Mouse (Mus musculus) testis, adult 2 months (tissue): ENCODE measurements around the gene Fam227a. TPM values are rescaled to one million over a fixed set of nuclear protein-coding genes. Genes with fewer than 3 reads are reported as not detected.

Experiments used
- H3K27ac ChIP-seq: fragments of 200-500 bp; 2 replicates; pipeline ENCODE4 v1.5.1; 2012; ENCODE audit warnings: low read depth, low read length; ENCODE audit not compliant: control insufficient read depth, insufficient read depth
- H3K27me3 ChIP-seq: fragments of 200-500 bp; 2 replicates; pipeline ENCODE4 v1.6.1; 2012; ENCODE audit warnings: mild to moderate bottlenecking, low read length, moderate library complexity; ENCODE audit not compliant: control insufficient read depth, insufficient read depth
- H3K36me3 ChIP-seq: fragments of 200-500 bp; 2 replicates; pipeline ENCODE4 v1.6.1; 2012; ENCODE audit warnings: mild to moderate bottlenecking, low read length; ENCODE audit not compliant: control insufficient read depth, insufficient read depth
- H3K4me1 ChIP-seq: fragments of 200-500 bp; 2 replicates; pipeline ENCODE4 v1.6.1; 2012; ENCODE audit warnings: low read length; ENCODE audit not compliant: control insufficient read depth, insufficient read depth
- H3K4me3 ChIP-seq: fragments of 200-500 bp; 2 replicates; pipeline ENCODE4 v1.5.1; 2012; ENCODE audit warnings: low read depth, mild to moderate bottlenecking, low read length, moderate library complexity, mixed read lengths; ENCODE audit not compliant: control insufficient read depth
- CTCF ChIP-seq: fragments of 200-500 bp; IDR thresholded peaks from 2 replicates; pipeline ENCODE4 v1.5.1; 2012; ENCODE audit warnings: low read depth, mild to moderate bottlenecking, inconsistent platforms, low read length, moderate library complexity; ENCODE audit not compliant: control insufficient read depth, insufficient read depth, insufficient replicate concordance
- POLR2A ChIP-seq: fragments of 200-500 bp; IDR thresholded peaks from 2 replicates; pipeline ENCODE4 v1.6.1; 2012; ENCODE audit warnings: low read depth, mild to moderate bottlenecking, inconsistent platforms, low read length, moderate library complexity; ENCODE audit not compliant: control insufficient read depth
- polyA plus RNA-seq: library from polyadenylated mRNA; depleted of rRNA; stranded (reverse); fragments of >200 nt; gene quantifications from 2 replicates; pipeline ENCODE4 v1.2.3, GENCODE M21; 2012; rRNA removed

Gene Fam227a
- polyA plus RNA-seq, 1 experiment, result 20.0 TPM

DNA sequence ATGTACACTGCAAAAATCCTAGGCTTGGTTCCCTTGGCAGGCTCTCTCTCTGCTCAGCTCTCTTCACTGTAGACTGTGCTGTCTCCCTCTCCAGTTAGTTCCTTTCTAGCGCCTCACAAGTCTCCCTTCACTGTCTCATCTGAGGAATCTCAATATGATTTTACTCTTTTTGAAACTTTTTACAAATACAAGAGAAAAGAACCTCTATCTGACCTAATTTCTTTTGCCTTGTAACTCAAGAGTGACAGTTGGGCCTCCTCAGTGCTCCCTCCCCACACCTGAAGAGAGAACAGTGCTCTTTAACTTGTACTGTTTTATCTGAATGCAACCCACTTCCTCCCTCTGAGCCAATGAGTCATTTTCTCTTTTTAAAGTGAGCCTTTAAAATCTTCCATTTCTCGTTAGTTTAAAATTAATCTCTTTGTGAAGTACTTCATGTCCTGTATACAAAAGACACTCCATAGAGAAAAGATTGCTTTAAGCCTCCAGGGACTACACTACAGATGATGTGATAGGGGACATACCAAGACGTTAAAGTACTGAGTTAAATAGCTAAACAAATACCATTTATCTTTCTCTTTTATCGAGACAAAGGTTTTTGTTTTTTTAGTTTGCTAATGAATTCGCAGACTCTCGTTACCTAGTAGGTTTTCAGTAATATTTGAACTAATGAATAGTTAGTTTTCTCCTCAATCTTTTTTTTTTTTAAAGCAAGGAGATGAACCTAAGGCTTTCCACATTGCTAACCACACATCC lies 80.9 kb downstream of the Fam227a start:
- H3K36me3 ChIP-seq, result no peaks in the 10 kb centered on the region
- H3K4me1 ChIP-seq, result no peaks in the 10 kb centered on the region
- H3K27me3 ChIP-seq, result no peaks in the 10 kb centered on the region
- TF ChIP-seq POLR2A (no peak), CTCF (no peak)
- no peak overlapping the region for H3K27ac ChIP-seq
- H3K4me3 ChIP-seq, result no peak overlapping the region

DNA sequence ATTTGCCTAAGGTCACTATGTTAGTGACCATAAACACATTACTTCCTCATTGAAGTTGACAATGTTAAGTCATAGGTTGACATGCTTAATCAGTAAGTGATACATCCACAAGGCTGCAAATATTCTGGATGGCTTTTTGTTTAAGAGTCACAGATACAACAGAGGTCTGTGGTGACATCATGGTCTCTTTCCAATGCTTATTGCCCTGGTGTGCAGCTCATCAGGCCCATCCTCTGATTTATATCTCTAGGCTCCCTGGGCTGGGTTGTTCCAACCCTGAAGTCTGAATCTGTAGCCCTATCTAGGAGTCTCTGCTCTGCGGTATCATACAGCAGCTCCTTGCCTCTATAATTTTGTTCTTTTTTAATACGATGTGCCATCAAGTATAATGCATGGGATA lies 81.8 kb downstream of the Fam227a start:
- H3K36me3 ChIP-seq, result no peaks in the 10 kb centered on the region
- H3K27me3 ChIP-seq, result no peaks in the 10 kb centered on the region
- no peaks in the 10 kb centered on the region for H3K4me1 ChIP-seq
- H3K4me3 ChIP-seq, result no peak overlapping the region
- no peak for TF ChIP-seq CTCF
- TF ChIP-seq POLR2A, result no peak
- H3K27ac ChIP-seq, result no peak overlapping the region

DNA sequence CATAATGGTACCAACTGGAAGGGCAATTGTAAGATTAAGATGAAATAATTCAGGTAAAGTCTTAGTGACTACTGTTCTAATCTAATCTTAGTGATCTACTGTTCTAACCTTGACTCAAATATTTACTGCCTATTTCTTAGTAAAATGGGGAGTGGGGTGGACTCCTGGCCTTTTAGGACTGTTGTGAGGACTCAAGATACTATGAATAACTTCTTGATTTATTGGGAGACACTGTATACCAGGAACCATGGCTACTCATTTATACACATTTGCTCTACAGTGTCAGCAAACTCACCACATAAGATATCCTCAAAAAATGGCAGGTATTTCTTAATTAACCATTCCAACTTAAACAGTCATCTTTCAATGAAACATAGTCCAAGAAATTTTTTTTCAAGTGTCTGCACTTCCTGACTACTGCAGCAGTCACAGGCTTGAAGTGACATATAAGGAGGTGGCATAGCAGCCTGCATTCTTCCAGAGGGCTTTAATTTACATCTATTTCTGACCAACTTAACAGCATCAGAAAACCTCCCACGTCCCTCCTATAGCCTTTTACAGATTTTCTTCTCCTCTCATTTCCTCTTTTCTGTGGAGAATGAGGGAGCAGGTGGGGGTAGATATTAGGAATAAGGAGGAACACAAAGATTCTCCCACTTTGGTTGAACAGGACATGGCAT lies 83.1 kb downstream of the Fam227a start:
- Histone ChIP-seq H3K27ac (no peak overlapping the region), H3K4me3 (no peak overlapping the region), H3K4me1 (no peaks in the 10 kb centered on the region), H3K36me3 (no peaks in the 10 kb centered on the region), H3K27me3 (no peaks in the 10 kb centered on the region)
- TF ChIP-seq CTCF (no peak), POLR2A (no peak)

DNA sequence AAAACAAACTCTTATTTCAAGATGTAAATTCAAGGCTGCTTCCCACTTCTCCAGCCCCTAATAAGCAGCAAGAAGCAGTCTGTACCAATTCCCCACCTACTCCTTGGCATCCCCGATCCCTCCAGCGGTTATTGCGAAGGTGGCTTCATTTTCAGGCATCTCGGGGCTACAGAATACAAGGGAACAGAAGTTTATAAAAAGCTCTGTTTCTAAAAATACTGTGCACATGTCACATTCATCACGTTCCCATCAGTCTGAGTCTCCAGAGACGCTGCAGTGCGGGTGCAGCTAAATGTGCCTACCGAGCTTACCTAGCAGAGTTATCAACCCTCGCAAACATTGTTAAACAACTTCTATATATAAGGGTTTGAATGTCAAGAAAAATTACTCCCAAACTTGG lies 96.3 kb downstream of the Fam227a start:
- Histone ChIP-seq H3K4me1 (no peaks in the 10 kb centered on the region), H3K27me3 (no peaks in the 10 kb centered on the region), H3K4me3 (no peak overlapping the region), H3K27ac (no peak overlapping the region), H3K36me3 (no peaks in the 10 kb centered on the region)
- TF ChIP-seq POLR2A (no peak), CTCF (no peak)

DNA sequence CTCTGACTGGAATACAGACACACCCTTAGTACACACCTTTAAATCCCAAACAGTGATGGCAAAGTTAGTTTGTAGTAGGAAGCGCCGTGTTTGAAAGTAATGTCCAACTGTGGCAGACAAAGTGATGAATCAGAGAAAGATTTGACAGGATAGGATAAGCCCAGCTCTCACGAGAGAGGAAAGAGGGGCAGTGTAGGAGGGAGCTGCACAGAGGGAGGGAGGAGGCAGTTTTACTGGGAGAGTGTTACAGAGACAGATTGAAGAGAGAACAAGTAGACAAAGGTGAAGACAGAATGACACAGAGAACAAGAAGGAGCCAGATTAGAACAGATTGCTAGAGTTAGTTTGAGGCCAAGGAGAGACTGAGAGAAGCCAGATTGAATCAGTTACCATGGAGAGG lies 99.1 kb downstream of the Fam227a start:
- Histone ChIP-seq H3K4me1 (no peaks in the 10 kb centered on the region), H3K27me3 (no peaks in the 10 kb centered on the region), H3K4me3 (no peak overlapping the region), H3K27ac (no peak overlapping the region), H3K36me3 (no peaks in the 10 kb centered on the region)
- no peak for TF ChIP-seq CTCF

Other genes with a start within 250 kb of the Fam227a start
- gene Csnk1e, start 203.4 kb downstream of the Fam227a start, polyA plus RNA-seq, result 5.5 and 6.7 TPM in 2 replicates
- 0.58 and 0.78 TPM in 2 replicates for gene Kcnj4, start 153.7 kb downstream of the Fam227a start, polyA plus RNA-seq
- gene Kdelr3, start 142.5 kb downstream of the Fam227a start, polyA plus RNA-seq, result 2.3 and 3.6 TPM in 2 replicates
- gene Ddx17, start 112.2 kb downstream of the Fam227a start, polyA plus RNA-seq, result 159 and 193 TPM in 2 replicates
- 7.0 and 8.6 TPM in 2 replicates for gene Dmc1, start 53.8 kb downstream of the Fam227a start, polyA plus RNA-seq
- 57.1 and 58.1 TPM in 2 replicates for gene Cby1, start 243 bp upstream of the Fam227a start, polyA plus RNA-seq
- gene Tomm22, start 11.9 kb upstream of the Fam227a start, polyA plus RNA-seq, result 301 and 361 TPM in 2 replicates
- 22.6 and 24.9 TPM in 2 replicates for gene Josd1, start 29.0 kb upstream of the Fam227a start, polyA plus RNA-seq
- gene Gtpbp1, start 31.9 kb upstream of the Fam227a start, polyA plus RNA-seq, result 38.8 and 42.7 TPM in 2 replicates
- 16.7 and 19.5 TPM in 2 replicates for gene Sun2, start 83.6 kb upstream of the Fam227a start, polyA plus RNA-seq
- gene Dnal4, start 118.9 kb upstream of the Fam227a start, polyA plus RNA-seq, result 187 and 198 TPM in 2 replicates
- 36.6 and 46.5 TPM in 2 replicates for gene Nptxr, start 145.8 kb upstream of the Fam227a start, polyA plus RNA-seq
- gene Npcd, start 175.3 kb upstream of the Fam227a start, polyA plus RNA-seq, result 0.10 TPM in 1 of 2 replicates, not detected in the other
- 4.6 and 6.6 TPM in 2 replicates for gene Cbx6, start 175.7 kb upstream of the Fam227a start, polyA plus RNA-seq
- 10.8 and 11.1 TPM in 2 replicates for gene Apobec3, start 232.7 kb upstream of the Fam227a start, polyA plus RNA-seq